Mouse (Mus musculus) kidney, adult 18-20 months (tissue): ENCODE results near the gene Aatk.

ENCODE experiments used
- DNase-seq: peaks from one replicate; pipeline ENCODE4 v3.0.0; 2021

Gene Aatk

DNA sequence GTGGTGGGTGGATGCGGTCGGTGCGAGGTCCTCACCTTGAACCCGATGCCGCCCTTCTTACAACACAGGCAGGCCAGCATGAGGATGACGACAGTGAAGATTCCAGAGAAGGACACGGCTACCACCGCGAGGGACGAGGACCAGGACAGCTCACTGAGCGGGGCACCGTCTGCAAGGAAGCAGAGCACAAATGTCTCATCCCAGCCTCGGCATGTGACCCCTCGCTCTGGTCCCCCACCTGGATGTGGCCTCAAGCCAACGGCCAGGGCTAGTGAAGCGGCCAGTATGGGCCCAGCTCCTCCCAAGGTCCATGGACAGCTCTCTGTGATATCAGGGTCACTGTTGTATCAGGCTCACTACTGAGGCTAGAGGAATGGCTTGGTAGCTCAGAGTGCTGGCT is 25.6 kb downstream of the Aatk start:
- no peak for DNase-seq

DNA sequence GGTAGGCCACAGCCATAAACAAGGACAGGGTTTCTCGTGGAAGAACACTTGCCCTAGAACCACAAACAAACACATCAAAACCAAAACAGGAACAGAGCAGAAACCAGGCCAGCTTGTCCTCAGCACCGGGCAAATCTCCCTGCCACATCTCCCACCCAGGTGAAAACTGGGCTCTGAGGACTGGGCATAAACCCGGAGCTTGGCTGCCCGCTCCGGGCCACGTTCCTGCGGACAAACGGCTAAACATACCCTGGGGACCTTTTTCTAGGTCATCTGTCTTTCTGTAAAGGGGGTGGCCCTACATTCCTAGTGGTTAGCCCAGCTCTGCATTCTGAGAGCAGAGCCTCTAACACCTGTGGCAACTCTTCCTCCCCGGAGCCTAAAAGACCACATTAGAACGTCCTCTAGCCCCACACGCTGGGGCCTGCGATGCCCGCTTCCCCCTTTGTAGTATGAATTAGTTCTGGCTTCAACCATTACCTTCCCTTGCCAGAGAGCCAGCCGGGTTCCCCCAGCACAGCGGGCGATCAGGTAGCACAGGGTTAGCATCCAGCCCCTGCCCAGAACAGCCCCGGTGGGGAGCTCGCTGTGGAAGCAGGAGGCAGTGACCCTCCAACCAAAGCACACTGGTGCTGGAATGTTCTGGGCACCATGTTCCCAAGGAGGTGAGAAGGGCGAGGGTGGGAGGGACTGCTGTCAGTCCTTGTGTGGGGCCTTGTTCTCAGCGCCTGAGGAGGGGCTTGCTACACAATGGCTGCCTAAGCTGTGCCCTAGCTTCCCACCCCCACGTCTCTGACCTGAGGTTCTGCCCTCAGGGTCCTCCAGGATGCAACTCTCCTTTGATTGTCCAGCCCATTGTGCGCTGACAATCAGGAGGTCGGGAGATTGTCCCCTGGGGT is 27.2 kb downstream of the Aatk start:
- no peak for DNase-seq

DNA sequence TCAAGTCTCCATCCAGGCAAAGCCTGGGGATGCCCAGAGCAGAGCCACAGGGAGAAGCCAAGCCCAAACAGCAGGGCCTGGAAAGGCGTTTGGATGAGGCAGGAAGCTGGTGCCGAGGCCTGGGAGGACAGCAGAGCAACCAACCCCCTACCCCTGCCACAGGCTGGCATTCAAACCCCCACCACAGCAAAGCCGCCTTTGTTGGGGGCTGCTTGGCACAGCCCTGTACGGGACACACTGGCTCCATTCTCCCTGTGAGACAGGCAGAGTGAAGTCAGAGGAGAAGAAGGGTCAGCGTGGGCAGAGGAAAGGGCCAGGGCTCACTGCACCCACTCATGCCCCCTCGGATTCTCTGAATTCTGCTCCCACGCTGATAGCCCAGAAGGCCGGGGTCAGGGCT is 30.0 kb downstream of the Aatk start:
- no peak for DNase-seq

- DNase-seq = no peak
Observed at GRCm38 (mm10) chr11:120014758-120015157, 32.2 kb downstream of the Aatk start.

GRCm38 (mm10) chr11:120013174-120013711 is 33.7 kb downstream of the Aatk start:
- peak; percentile 88 for DNase-seq

DNA sequence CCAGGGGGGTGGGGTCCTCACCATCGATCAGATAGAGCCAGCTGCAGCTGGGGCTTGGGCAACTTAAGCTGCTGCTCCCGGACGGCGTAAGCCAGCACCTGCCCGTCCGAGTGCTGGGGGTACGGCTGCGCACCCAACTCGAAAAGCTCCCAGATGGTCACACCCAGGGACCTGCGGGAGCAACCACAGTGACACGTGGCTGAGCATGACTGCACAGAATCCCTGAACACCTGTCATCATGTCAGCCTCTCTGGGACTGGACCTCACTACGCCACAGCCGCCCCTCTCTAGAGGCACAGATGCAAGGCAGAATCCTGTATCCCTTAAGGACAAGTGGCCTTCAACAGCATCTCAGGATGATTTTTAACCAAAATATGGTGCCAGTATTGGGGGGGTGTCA is 34.3 kb downstream of the Aatk start:
- DNase-seq = no peak

GRCm38 (mm10) chr11:120011761-120012560 is 35.0 kb downstream of the Aatk start:
- DNase-seq = no peak

DNA sequence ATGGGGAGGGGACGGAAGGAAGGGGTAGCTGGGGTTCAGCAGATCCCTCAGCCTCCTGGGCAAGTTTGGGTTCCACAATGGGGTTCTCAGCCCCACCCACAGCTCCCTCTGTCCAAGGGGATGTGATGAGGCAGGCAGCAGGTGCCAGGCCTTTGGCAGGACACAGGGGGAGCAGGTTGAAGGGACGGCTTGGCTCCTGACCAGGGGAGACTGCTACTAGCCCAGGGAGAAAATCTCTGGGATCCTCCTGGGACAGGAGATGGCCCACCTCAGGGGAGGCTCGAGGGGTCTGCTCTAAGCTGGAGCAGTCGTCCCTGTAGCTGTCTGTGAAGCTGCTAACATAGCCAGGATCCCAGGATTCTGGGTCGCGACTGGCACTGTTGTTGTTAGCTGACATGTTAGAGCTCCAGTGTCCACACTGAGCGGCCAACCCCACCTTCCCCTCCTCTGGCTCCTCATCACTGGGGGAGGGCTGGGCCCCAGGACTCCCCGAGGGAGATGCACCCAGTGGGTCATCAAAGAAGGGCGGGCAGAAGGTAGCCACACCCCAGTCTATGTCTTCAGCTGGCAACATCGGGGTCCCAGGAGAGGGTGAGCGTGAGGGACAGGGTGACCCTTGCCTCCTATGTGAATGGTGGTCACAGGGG is 35.7 kb downstream of the Aatk start:
- DNase-seq = no peak

GRCm38 (mm10) chr11:120009937-120010336 is 37.0 kb downstream of the Aatk start:
- no peak for DNase-seq

GRCm38 (mm10) chr11:120008956-120009355 is 38.0 kb downstream of the Aatk start:
- no peak for DNase-seq

DNA sequence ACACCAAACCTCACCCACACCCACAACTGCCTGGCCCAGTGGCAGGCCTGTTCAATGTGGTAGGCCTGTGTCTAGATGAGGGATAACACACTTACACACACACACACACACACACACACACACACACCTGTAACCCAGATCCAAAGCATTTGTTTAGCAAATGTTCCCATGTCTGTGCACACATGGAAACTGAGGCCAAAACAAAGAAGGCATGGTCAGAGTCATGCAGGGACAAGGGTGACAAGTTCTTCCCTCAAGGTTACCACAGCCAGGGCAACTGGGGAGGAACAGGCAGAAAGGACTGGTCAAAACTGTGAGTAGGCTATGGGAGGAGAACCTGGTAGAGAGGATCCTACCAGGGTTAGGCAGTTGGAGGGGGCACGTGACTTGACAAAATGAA is 38.5 kb downstream of the Aatk start:
- DNase-seq = no peak

DNA sequence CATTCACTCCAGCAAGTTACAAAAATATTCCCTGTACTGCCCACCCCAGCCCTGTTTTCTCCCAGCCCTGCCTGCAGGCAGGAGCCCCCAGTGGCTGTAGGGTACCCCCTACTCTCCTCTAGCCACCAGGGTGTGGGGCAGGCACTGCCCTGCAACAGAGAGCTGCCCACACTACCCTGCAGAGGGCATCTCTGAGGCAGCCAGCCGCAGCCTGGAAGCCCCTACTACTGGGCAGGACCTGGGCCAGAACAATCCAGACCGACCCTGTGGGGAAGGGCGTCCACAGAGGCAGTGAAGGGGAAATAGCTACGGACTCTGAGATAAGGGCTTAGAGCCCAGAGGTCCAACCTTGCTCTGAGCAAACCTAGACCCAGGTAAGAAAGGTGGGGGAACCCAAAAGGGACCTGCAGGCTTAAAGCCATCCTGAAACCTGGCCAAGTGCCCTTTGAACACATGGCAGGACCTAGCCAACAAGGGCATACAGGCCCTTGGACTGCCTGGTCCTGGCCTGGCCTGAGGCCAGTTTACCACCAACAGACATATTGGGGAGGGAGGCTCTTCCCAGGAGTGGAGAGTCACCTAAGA is 39.4 kb downstream of the Aatk start:
- DNase-seq = peak; percentile 80

- DNase-seq = no peak
Observed at GRCm38 (mm10) chr11:120005434-120006317, 41.3 kb downstream of the Aatk start.

GRCm38 (mm10) chr11:120002634-120003220 is 44.2 kb downstream of the Aatk start:
- no peak for DNase-seq

- DNase-seq = no peak
Observed at GRCm38 (mm10) chr11:120002041-120002440, 44.9 kb downstream of the Aatk start.

DNA sequence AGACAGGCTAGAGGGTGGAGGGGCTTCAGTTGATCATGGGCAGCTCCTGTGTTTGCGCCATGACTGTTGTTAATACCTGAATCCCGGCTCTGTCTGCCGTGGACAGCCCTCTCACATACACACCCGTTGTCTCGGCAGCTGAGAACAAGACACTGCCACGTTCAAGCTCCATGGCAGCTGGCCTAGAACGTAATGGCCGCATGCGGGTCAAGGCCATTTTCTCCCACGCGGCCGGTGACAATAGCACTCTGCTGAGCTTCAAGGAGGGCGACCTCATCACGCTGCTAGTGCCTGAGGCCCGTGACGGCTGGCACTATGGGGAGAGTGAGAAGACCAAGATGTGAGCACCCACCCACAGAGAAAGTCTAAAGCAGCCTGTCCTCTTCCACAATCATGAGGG is 49.6 kb downstream of the Aatk start:
- no peak for DNase-seq

DNA sequence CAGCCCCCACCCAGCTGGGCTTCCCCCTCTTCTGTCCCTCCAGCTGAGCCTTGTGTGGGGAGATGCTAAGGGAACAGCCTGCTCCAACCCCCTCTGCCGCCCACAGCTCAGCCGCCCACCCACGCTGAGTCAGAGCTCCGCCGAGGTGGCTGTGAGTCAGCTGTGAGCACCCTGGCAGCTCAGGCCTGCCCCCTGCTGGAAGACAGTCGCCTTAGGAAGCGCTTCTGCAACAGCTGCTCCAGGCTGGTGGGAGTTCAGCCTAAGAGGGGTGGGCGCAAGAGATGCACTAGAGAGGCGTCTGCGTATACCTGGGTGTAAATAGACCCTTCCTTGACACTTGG is 55.7 kb downstream of the Aatk start:
- DNase-seq = peak; percentile 88

- no peak for DNase-seq
Observed at GRCm38 (mm10) chr11:119990658-119991337, 56.2 kb downstream of the Aatk start.

GRCm38 (mm10) chr11:119989115-119989564 is 57.8 kb downstream of the Aatk start:
- DNase-seq = no peak

- peak; percentile 82 for DNase-seq
Observed at GRCm38 (mm10) chr11:119988391-119988790, 58.6 kb downstream of the Aatk start.

DNA sequence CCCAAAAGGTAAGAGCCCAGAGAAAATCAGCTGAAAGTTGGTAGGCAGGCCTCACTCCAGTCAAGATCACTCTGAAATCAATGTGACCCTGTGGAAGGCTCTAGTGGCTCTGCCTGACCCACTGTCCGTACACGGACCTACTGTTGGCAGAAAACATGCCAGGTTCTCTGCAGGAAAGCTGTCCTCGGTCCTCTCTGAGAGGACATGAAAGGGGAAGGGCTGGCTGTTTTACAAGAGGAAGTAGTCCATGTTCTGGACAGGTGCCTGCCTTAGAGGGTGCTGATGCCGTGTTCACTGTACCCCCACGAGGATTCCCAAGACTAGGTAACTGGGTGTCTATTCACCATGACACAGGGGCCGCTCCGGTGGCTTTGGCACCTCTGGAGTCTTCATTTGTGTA is 59.1 kb downstream of the Aatk start:
- DNase-seq = no peak
